Mouse (Mus musculus) limb, embryonic 12.5 days (tissue): ENCODE results near the gene Cela3a. TPM values are rescaled to one million over a fixed set of nuclear protein-coding genes. Genes with fewer than 3 reads are reported as not detected.

ENCODE experiments used
- ATAC-seq: fragments of 200-750 bp; cut with Nextera tagmentation; 2 replicates; pipeline ENCODE4 v1.8.0; 2017; ENCODE audit warnings: low read depth, moderate TSS enrichment; ENCODE audit not compliant: insufficient number of reproducible peaks, insufficient read depth, low FRiP score, low TSS enrichment
- H3K27ac ChIP-seq: fragments of 300-500 bp; sonication (generic); 2 replicates; pipeline ENCODE4 v1.5.1; 2016; ENCODE audit warnings: mild to moderate bottlenecking, moderate library complexity
- H3K27me3 ChIP-seq: fragments of 300-500 bp; sonication (generic); 2 replicates; pipeline ENCODE4 v1.6.1; 2016; ENCODE audit warnings: mild to moderate bottlenecking, moderate library complexity
- H3K36me3 ChIP-seq: fragments of 300-500 bp; sonication (generic); 2 replicates; pipeline ENCODE4 v1.6.1; 2016; ENCODE audit warnings: mild to moderate bottlenecking, moderate library complexity
- H3K4me1 ChIP-seq: fragments of 300-500 bp; sonication (generic); replicated peaks from 2 replicates; pipeline ENCODE4 v1.6.1; 2016
- H3K4me2 ChIP-seq: fragments of 300-500 bp; sonication (generic); 2 replicates; pipeline ENCODE4 v1.6.1; 2016; ENCODE audit warnings: mild to moderate bottlenecking, moderate library complexity
- H3K4me3 ChIP-seq: fragments of 300-500 bp; sonication (generic); replicated peaks from 2 replicates; pipeline ENCODE4 v1.5.1; 2016; ENCODE audit warnings: mild to moderate bottlenecking
- H3K9ac ChIP-seq: fragments of 300-500 bp; sonication (generic); replicated peaks from 2 replicates; pipeline ENCODE4 v1.6.1; 2016; ENCODE audit warnings: mild to moderate bottlenecking, moderate library complexity
- H3K9me3 ChIP-seq: fragments of 300-500 bp; sonication (generic); 2 replicates; pipeline ENCODE4 v1.6.1; 2016; ENCODE audit warnings: mild to moderate bottlenecking, moderate library complexity
- WGBS: fragments of 180-500 bp; shearing (Covaris S2); methylation state at CpG from one replicate; pipeline ENCODE4 v1.1.7; 2016; 5-methylcytosine and 5-hydroxymethylcytosine counted together
- polyA plus RNA-seq: library from polyadenylated mRNA; unstranded; fragments of >200 nt; fragmentation: Nextera tagmentation; extraction: Ambion mirVana; gene quantifications from 2 replicates; pipeline ENCODE4 v1.2.1, GENCODE M21; 2016

Gene Cela3a
- polyA plus RNA-seq, result not detected in 2 replicates

GRCm38 (mm10) chr4:137409691-137410090 is at the start of gene Cela3a:
Gene Cela3a (minus strand): TSS chr4:137409791.
- Histone ChIP-seq H3K9ac (no peak within 1 kb of the TSS), H3K4me3 (no peak within 1 kb of the TSS), H3K27ac (no peak within 1 kb of the TSS), H3K4me1 (no peaks in the 10 kb centered on the region), H3K27me3 (no peaks in the 10 kb centered on the region), H3K4me2 (no peak within 1 kb of the TSS), H3K36me3 (no peaks in the 10 kb centered on the region), H3K9me3 (no peaks in the 10 kb centered on the region)
- ATAC-seq, result no peak
- WGBS, result 89% methylated on average over 5 of the region's 5 CpGs

- Histone ChIP-seq H3K4me2 (no peak overlapping the region), H3K9ac (no peak overlapping the region), H3K27me3 (no peaks in the 10 kb centered on the region), H3K9me3 (peaks cover 3% of the 10 kb centered on the region; the same call in 1 of the 2 replicates), H3K36me3 (no peaks in the 10 kb centered on the region), H3K27ac (no peak overlapping the region), H3K4me3 (no peak overlapping the region), H3K4me1 (no peaks in the 10 kb centered on the region)
- ATAC-seq, result no peak
- WGBS, result 67% methylated on average over 5 of the region's 5 CpGs
Measured at GRCm38 (mm10) chr4:137458861-137459260, 49.3 kb upstream of the Cela3a start.

- H3K27ac ChIP-seq, result no peak overlapping the region
- no peak overlapping the region for H3K4me2 ChIP-seq
- no peaks in the 10 kb centered on the region for H3K36me3 ChIP-seq
- WGBS, result 77% methylated on average over 9 of the region's 9 CpGs
- ATAC-seq, result no peak
- H3K9me3 ChIP-seq, result peaks cover 3% of the 10 kb centered on the region; the same call in 1 of the 2 replicates
- H3K4me1 ChIP-seq, result no peaks in the 10 kb centered on the region
- no peaks in the 10 kb centered on the region for H3K27me3 ChIP-seq
- H3K4me3 ChIP-seq, result no peak overlapping the region
- no peak overlapping the region for H3K9ac ChIP-seq
Measured at GRCm38 (mm10) chr4:137458310-137458709, 48.7 kb upstream of the Cela3a start.

GRCm38 (mm10) chr4:137457292-137457691 is 47.7 kb upstream of the Cela3a start:
- Histone ChIP-seq H3K27me3 (no peaks in the 10 kb centered on the region), H3K27ac (no peak overlapping the region), H3K4me1 (no peaks in the 10 kb centered on the region), H3K9ac (no peak overlapping the region), H3K4me3 (no peak overlapping the region), H3K36me3 (no peaks in the 10 kb centered on the region), H3K9me3 (peaks cover 3% of the 10 kb centered on the region; the same call in 1 of the 2 replicates), H3K4me2 (no peak overlapping the region)
- ATAC-seq, result no peak
- 80% methylated on average over 4 of the region's 4 CpGs for WGBS

GRCm38 (mm10) chr4:137456581-137456980 is 47.0 kb upstream of the Cela3a start:
- 84% methylated on average over 12 of the region's 12 CpGs for WGBS
- H3K4me3 ChIP-seq, result no peak overlapping the region
- no peak overlapping the region for H3K27ac ChIP-seq
- H3K9me3 ChIP-seq, result 0 out of 2 replicates have a peak, but pooled peaks cover under 1% of the 10 kb centered on the region
- H3K4me1 ChIP-seq, result no peaks in the 10 kb centered on the region
- no peak overlapping the region for H3K9ac ChIP-seq
- no peaks in the 10 kb centered on the region for H3K36me3 ChIP-seq
- H3K4me2 ChIP-seq, result no peak overlapping the region
- no peak for ATAC-seq
- H3K27me3 ChIP-seq, result no peaks in the 10 kb centered on the region

- Histone ChIP-seq H3K4me3 (no peak overlapping the region), H3K9me3 (no peaks in the 10 kb centered on the region), H3K27me3 (no peaks in the 10 kb centered on the region), H3K9ac (no peak overlapping the region), H3K27ac (no peak overlapping the region), H3K36me3 (no peaks in the 10 kb centered on the region), H3K4me2 (no peak overlapping the region), H3K4me1 (no peaks in the 10 kb centered on the region)
- ATAC-seq, result no peak
- WGBS, result 88% methylated on average over 14 of the region's 14 CpGs
Measured at GRCm38 (mm10) chr4:137454582-137454981, 45.0 kb upstream of the Cela3a start.

GRCm38 (mm10) chr4:137453234-137453767 is 43.7 kb upstream of the Cela3a start, which contains the start of gene 1700013G24Rik:
Gene 1700013G24Rik (plus strand): TSS chr4:137453284.
- H3K4me2 ChIP-seq, result no peak within 1 kb of the TSS
- H3K27me3 ChIP-seq, result no peaks in the 10 kb centered on the region
- no peak within 1 kb of the TSS for H3K27ac ChIP-seq
- no peaks in the 10 kb centered on the region for H3K36me3 ChIP-seq
- no peaks in the 10 kb centered on the region for H3K9me3 ChIP-seq
- no peak for ATAC-seq
- no peak within 1 kb of the TSS for H3K4me3 ChIP-seq
- peaks cover 3% of the 10 kb centered on the region for H3K4me1 ChIP-seq
- WGBS, result 79% methylated on average over 8 of the region's 8 CpGs
- no peak within 1 kb of the TSS for H3K9ac ChIP-seq

- H3K9me3 ChIP-seq, result no peaks in the 10 kb centered on the region
- H3K27me3 ChIP-seq, result no peaks in the 10 kb centered on the region
- ATAC-seq, result no peak
- H3K4me3 ChIP-seq, result no peak overlapping the region
- no peaks in the 10 kb centered on the region for H3K36me3 ChIP-seq
- H3K4me1 ChIP-seq, result peaks cover 8% of the 10 kb centered on the region
- no peak overlapping the region for H3K9ac ChIP-seq
- 91% methylated on average over 6 of the region's 6 CpGs for WGBS
- H3K4me2 ChIP-seq, result no peak overlapping the region
- no peak overlapping the region for H3K27ac ChIP-seq
Measured at GRCm38 (mm10) chr4:137452190-137452589, 42.6 kb upstream of the Cela3a start.

- WGBS, result 81% methylated on average over 10 of the region's 10 CpGs
- no peaks in the 10 kb centered on the region for H3K9me3 ChIP-seq
- no peaks in the 10 kb centered on the region for H3K27me3 ChIP-seq
- no peaks in the 10 kb centered on the region for H3K36me3 ChIP-seq
- no peak overlapping the region for H3K4me2 ChIP-seq
- H3K4me1 ChIP-seq, result peaks cover 8% of the 10 kb centered on the region
- no peak for ATAC-seq
- H3K27ac ChIP-seq, result no peak overlapping the region
- no peak overlapping the region for H3K4me3 ChIP-seq
- no peak overlapping the region for H3K9ac ChIP-seq
Measured at GRCm38 (mm10) chr4:137449715-137450114, 40.1 kb upstream of the Cela3a start.

- Histone ChIP-seq H3K4me3 (no peak overlapping the region), H3K27me3 (no peaks in the 10 kb centered on the region), H3K4me2 (no peak overlapping the region), H3K4me1 (peaks cover 8% of the 10 kb centered on the region), H3K9ac (no peak overlapping the region), H3K36me3 (no peaks in the 10 kb centered on the region), H3K27ac (no peak overlapping the region), H3K9me3 (no peaks in the 10 kb centered on the region)
- WGBS, result 78% methylated on average over 2 of the region's 2 CpGs
- no peak for ATAC-seq
Measured at GRCm38 (mm10) chr4:137449132-137449531, 39.5 kb upstream of the Cela3a start.

- 60% methylated on average over 2 of the region's 2 CpGs for WGBS
- H3K4me3 ChIP-seq, result no peak overlapping the region
- H3K4me2 ChIP-seq, result no peak overlapping the region
- no peak overlapping the region for H3K27ac ChIP-seq
- ATAC-seq, result no peak
- no peaks in the 10 kb centered on the region for H3K36me3 ChIP-seq
- no peaks in the 10 kb centered on the region for H3K9me3 ChIP-seq
- H3K27me3 ChIP-seq, result no peaks in the 10 kb centered on the region
- H3K4me1 ChIP-seq, result peaks cover 8% of the 10 kb centered on the region
- H3K9ac ChIP-seq, result no peak overlapping the region
Measured at GRCm38 (mm10) chr4:137448641-137449040, 39.0 kb upstream of the Cela3a start.

GRCm38 (mm10) chr4:137448197-137448596 is 38.6 kb upstream of the Cela3a start:
- no peak for ATAC-seq
- no peak overlapping the region for H3K27ac ChIP-seq

More at GRCm38 (mm10) chr4:137448197-137448596, 38.6 kb upstream of the Cela3a start:
- Histone ChIP-seq H3K36me3 (no peaks in the 10 kb centered on the region), H3K4me1 (peaks cover 8% of the 10 kb centered on the region), H3K4me2 (no peak overlapping the region), H3K9me3 (no peaks in the 10 kb centered on the region), H3K27me3 (no peaks in the 10 kb centered on the region), H3K9ac (no peak overlapping the region), H3K4me3 (no peak overlapping the region)
- WGBS, result 52% methylated on average over 6 of the region's 6 CpGs
